Mouse (Mus musculus) 416B (cell line): ENCODE measurements around the gene Slc4a10.

Experiments
- DNase-seq: peaks from one replicate; pipeline ENCODE4 v3.0.0; 2011; ENCODE audit warnings: low read depth

Gene Slc4a10

DNA sequence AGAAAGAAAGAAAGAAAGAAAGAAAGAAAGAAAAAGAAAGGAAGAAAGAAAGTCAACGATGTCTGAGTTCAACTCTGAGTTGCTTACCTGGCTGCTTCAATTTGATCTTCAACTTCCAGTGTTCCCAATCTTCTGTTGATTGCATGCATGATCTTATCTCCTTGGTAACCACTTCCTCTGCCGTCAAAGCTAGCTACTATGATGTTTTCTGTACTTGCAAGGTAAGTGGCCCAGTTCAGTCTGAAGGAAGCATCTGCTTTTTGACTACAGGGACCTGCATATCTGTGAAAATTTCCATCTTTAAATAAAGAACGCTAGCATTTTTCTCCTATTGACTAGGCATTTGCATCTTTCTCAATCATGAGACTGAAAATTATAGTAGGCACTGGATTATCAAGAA lies 305.8 kb downstream of the Slc4a10 start:
- peak; percentile 54 for DNase-seq

- DNase-seq: no peak
These were observed 309.5 kb downstream of the Slc4a10 start for GRCm38 (mm10) chr2:62355766-62356165.

- no peak for DNase-seq
These were observed 310.3 kb downstream of the Slc4a10 start for GRCm38 (mm10) chr2:62356606-62357005.

GRCm38 (mm10) chr2:62357259-62357658 lies 311.0 kb downstream of the Slc4a10 start:
- DNase-seq: no peak

DNA sequence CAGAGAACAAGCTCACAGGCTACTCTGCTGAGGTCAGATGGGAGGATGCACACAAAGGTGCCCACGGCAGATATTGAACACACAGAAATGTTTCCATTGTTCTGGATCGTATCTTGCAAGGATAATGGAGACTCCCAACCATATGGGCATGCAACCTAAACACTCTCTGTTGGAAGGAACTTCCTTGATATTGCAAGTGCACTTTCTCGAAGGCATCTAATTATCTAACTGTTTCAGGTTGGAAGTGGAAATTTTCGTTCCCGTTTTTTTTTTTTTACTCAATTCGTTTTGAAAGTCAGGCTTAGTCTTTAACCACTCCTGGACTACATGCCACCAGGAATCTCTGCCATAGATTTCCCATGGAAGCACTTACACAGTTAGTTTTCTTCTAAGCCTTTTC lies 314.6 kb downstream of the Slc4a10 start:
- DNase-seq: no peak

DNA sequence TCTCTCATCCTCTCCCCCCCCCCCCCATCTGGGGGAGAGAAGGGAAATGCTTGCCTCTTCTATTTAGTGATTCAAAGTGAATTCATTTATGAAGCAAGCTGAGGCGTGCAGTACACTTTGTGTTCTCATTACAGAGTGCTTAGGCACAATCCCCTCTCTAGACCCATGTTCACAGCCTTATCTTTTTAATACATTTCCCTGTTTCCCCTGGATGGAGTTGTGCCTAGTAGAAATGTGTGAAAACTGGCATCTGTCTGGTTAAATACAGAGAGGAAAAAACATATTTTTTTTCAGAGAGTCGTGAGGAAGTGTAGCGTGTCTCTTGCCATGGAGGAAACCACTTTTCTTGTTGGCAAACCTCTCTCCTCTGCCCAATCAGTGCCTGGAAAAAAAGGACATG lies 315.3 kb downstream of the Slc4a10 start:
- DNase-seq: no peak

DNA sequence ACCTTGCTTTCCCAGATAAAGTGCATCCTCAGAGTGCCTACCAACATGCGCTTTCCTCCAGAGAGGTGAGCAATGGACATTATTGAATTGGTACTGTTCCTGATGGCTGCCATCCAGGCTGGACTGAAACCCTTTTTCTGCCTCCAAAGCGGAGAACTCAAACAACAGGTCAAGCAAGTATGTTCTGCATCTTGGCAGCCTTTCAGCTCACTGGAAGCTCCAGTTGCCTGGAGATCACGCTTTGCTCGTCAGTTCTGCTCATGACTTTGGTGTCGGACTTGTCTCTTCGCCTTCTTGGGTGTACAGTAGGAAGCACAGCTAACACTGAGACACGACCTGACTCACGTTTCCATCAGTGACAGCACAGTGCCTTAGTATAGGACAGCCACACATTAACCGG lies 315.9 kb downstream of the Slc4a10 start:
- no peak for DNase-seq

DNA sequence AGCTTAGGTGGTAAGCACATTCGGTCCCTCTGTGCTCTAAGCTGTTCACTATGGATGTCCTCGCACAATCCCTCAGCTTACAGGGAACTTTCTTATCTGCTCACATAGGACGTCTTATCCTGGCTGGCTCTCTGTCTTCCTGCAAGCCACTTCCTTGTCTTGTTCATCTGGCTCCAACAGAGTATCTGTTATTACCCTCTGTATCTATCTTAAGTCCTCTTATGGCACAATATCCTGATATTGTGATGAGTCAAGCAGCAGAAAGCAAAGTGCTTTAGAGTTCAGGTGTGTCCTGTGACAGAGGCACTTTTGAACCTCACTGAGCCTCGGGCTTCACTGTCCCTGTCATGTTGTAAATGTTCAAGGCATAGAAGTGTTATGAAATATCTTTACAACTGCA lies 317.3 kb downstream of the Slc4a10 start:
- DNase-seq: peak; percentile 67

GRCm38 (mm10) chr2:62368349-62369053 lies 322.2 kb downstream of the Slc4a10 start:
- peak; percentile 21 for DNase-seq

DNA sequence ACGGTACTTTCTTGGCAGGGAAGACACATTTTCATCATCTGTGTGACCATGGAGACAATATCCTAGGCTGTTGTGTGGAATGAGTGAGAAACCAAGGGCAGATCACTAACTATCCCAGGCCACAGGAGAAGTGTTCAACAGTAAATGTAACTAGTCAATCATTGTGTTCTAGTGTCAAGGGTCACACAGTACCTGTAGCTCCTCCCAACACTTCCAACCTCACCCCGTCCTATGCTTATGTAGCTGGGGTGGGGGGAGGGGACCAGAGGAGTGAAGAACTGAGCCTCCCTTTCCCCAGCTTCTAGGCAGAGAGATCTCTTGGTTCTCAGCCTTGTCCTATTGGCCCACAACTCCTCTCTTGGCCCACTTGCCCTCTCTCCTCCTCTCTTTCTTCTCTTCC lies 323.8 kb downstream of the Slc4a10 start:
- no peak for DNase-seq

DNA sequence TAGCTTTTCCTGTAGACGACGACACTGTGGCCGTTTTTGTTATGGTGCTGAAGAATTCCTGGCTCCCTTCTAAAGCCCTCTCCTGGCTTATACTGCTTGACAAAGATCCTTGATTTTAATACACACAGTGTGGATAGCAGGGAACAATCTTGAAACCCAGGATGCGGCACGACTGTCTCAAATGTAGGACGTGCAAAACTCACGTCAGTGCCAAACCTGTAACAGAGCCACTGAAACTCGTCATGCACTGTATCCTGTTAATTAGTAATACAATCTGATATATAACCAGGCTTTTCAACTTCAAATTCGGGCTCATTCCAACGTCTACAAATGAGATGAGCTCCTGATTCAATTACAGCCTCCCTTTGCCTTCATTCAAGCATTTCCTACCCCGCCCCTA lies 327.4 kb downstream of the Slc4a10 start:
- DNase-seq: no peak
